Mouse (Mus musculus) cortical plate, adult 2 months (tissue): ENCODE measurements around the gene Actr8. TPM values are rescaled to one million over a fixed set of nuclear protein-coding genes. Genes with fewer than 3 reads are reported as not detected.

Source experiments
- H3K27ac ChIP-seq: fragments of 200-500 bp; 2 replicates; pipeline ENCODE4 v1.5.1; 2012; ENCODE audit warnings: low read length, control low read depth, inconsistent platforms; ENCODE audit not compliant: insufficient read depth
- H3K4me1 ChIP-seq: fragments of 200-500 bp; 2 replicates; pipeline ENCODE4 v1.6.1; 2011; ENCODE audit warnings: low read length; ENCODE audit not compliant: control insufficient read depth, insufficient read depth
- H3K4me3 ChIP-seq: fragments of 200-500 bp; 2 replicates; pipeline ENCODE4 v1.5.1; 2011; ENCODE audit warnings: mild to moderate bottlenecking, low read length, control low read depth; ENCODE audit not compliant: insufficient read depth
- CTCF ChIP-seq: fragments of 200-500 bp; IDR thresholded peaks from 2 replicates; pipeline ENCODE4 v1.5.1; 2011; ENCODE audit warnings: mild to moderate bottlenecking, control low read depth, low read length; ENCODE audit not compliant: insufficient read depth; ENCODE audit errors: extremely low read depth
- POLR2A ChIP-seq: fragments of 200-500 bp; IDR thresholded peaks from 2 replicates; pipeline ENCODE4 v1.6.1; 2011; ENCODE audit warnings: mild to moderate bottlenecking, low read length, control low read depth; ENCODE audit not compliant: insufficient read depth; ENCODE audit errors: extremely low read depth
- polyA plus RNA-seq: library from polyadenylated mRNA; depleted of rRNA; stranded (reverse); fragments of >200 nt; gene quantifications from 2 replicates; pipeline ENCODE4 v1.2.3, GENCODE M21; 2012; rRNA removed

Gene Actr8
- 57.6 and 72.9 TPM in 2 replicates for polyA plus RNA-seq

GRCm38 (mm10) chr14:29978254-29979204, at the start of gene Actr8:
Gene Actr8, plus strand, starts transcription at chr14:29978337.
- Histone ChIP-seq H3K27ac (peak within 1 kb of the TSS; percentile 96), H3K4me1 (no peaks in the 10 kb centered on the region), H3K4me3 (peak within 1 kb of the TSS; percentile 79)
- peak; percentile 52 for TF ChIP-seq POLR2A
- no peak for TF ChIP-seq CTCF

- H3K27ac ChIP-seq, result no peak overlapping the region
- TF ChIP-seq POLR2A, result no peak
- TF ChIP-seq CTCF, result no peak
- no peak overlapping the region for H3K4me3 ChIP-seq
- no peaks in the 10 kb centered on the region for H3K4me1 ChIP-seq
Measured at GRCm38 (mm10) chr14:29928966-29929365, 49.2 kb upstream of the Actr8 start.

GRCm38 (mm10) chr14:29935516-29935915, 42.6 kb upstream of the Actr8 start:
- H3K27ac ChIP-seq, result no peak overlapping the region
- H3K4me1 ChIP-seq, result no peaks in the 10 kb centered on the region
- no peak overlapping the region for H3K4me3 ChIP-seq
- no peak for TF ChIP-seq CTCF
- no peak for TF ChIP-seq POLR2A

GRCm38 (mm10) chr14:29937466-29937865, 40.7 kb upstream of the Actr8 start:
- Histone ChIP-seq H3K4me3 (peak overlapping the region; percentile 32), H3K4me1 (no peaks in the 10 kb centered on the region), H3K27ac (no peak overlapping the region)
- TF ChIP-seq CTCF (peak; percentile 61), POLR2A (no peak)

- H3K4me1 ChIP-seq, result no peaks in the 10 kb centered on the region
- no peak for TF ChIP-seq CTCF
- no peak overlapping the region for H3K4me3 ChIP-seq
- no peak overlapping the region for H3K27ac ChIP-seq
Measured at GRCm38 (mm10) chr14:29939600-29940312, 38.4 kb upstream of the Actr8 start.

GRCm38 (mm10) chr14:29940313-29940812, 37.8 kb upstream of the Actr8 start:
- Histone ChIP-seq H3K4me3 (no peak overlapping the region), H3K27ac (no peak overlapping the region), H3K4me1 (no peaks in the 10 kb centered on the region)
- TF ChIP-seq CTCF, result no peak
- TF ChIP-seq POLR2A, result no peak

GRCm38 (mm10) chr14:29940877-29941276, 37.3 kb upstream of the Actr8 start:
- no peaks in the 10 kb centered on the region for H3K4me1 ChIP-seq
- no peak overlapping the region for H3K4me3 ChIP-seq
- H3K27ac ChIP-seq, result no peak overlapping the region
- TF ChIP-seq CTCF (peak; percentile 36), POLR2A (no peak)

GRCm38 (mm10) chr14:29946761-29947309, 31.3 kb upstream of the Actr8 start:
- no peak overlapping the region for H3K27ac ChIP-seq
- TF ChIP-seq CTCF, result no peak
- TF ChIP-seq POLR2A, result no peak
- no peak overlapping the region for H3K4me3 ChIP-seq
- no peaks in the 10 kb centered on the region for H3K4me1 ChIP-seq

- Histone ChIP-seq H3K4me3 (no peak overlapping the region), H3K27ac (no peak overlapping the region), H3K4me1 (no peaks in the 10 kb centered on the region)
- TF ChIP-seq POLR2A (no peak), CTCF (no peak)
Measured at GRCm38 (mm10) chr14:29950805-29951204, 27.3 kb upstream of the Actr8 start.
